Mouse (Mus musculus) right cerebral cortex, postnatal 4 days (tissue): ENCODE measurements around the gene Emilin3.
"Not testable (repeated sequence)": the region's sequence is repeated elsewhere in the genome, so short reads cannot be mapped to it uniquely, and the experiment has no call there.

ENCODE experiments used
- DNase-seq: peaks from one replicate; pipeline ENCODE4 v3.0.0-alpha.2; 2022

Gene Emilin3

DNA sequence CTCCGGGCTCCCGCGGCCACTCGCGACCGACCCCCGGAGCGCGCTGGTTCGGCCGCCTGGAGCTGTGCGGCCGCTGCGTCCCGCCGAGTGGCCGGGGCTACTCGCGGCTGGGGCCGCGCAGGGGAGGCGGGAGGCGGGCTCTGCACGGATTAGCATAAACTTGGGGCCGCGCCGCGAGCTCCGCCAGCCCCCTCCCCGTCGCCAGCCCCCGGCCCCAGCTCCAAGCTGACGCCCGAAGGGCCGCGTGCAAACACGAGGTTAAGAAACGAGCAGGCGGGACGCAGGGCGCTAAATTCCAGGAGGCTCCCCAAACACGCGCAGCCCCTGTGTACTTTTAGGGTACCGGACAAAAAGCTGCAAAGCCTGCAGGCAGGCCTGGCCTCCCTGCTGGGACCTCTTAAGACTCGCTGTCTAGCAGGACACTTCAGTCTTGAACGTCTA lies at the start of gene Emilin3:
Gene Emilin3, minus strand, starts transcription at position 98 of the 441 bp plus-strand sequence.
- no peak for DNase-seq

DNA sequence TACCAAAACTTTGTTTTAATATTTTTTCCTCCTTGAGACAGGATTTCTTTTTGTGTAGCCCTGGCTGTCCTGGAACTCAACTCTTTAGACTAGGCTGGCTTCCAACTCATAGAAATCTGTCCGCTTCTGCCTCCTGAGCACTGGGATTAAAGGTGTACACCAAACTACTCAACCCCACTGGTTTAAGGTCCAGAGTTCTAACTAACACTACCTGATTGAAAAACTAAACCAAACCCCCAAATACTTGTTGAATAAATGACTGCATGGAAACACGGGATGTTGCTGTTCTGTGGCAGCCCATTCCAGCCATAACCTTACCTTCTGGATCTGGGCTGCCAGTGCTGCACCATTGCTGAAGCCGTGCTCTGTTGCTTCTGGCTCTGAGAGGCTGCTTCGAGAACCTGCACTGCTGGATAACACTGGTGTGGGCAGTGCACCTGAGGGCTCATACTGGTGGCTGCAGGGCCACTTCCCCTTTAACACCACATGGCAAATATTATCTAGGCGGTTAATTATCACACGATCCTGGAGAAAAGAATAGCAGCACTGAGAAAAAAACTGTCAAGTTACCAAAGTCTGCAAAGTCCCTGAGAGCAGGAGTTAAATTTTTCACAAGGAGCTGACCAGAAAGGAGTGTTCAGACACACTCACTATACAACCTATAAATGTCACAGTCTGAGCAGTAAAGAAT lies 49.0 kb upstream of the Emilin3 start:
- no peak for DNase-seq

DNA sequence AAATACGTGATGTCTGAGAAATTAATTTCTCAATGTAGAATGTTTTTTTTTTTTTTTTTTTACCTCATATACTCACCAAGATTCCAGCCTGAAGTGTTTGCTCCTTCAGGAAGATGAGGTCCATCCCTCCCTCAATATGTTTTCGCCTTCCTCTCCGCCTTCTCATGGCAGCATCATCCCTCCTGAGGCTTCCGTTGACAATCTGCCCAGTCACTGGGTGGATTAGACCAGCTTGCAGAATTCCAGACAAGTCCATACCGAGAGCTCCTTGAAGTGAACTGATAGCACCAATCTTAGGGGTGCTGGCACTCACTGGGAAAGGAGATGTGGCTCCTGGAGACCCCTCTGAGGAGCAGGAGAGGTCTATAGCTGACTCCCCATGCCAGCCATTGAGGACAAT lies 47.8 kb upstream of the Emilin3 start:
- DNase-seq = no peak

DNA sequence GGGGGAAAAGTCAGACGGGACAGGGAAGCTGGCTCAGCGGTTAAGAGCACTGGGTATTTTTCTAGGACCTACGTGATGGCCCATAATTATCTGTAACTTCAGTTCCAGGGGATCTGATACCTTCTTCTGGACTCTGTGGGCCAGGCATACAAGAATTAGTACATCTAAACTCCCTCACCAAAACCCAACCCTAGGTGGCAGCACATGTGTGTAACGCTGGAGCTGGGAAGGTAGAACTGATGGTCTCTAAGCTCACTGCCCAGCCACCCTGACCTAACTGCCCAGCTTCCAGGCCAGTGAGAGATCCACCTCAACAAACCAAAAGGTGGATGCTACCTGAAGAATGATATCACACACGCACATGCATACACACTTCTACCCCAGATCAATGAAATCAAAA lies 46.6 kb upstream of the Emilin3 start:
- no peak for DNase-seq

DNA sequence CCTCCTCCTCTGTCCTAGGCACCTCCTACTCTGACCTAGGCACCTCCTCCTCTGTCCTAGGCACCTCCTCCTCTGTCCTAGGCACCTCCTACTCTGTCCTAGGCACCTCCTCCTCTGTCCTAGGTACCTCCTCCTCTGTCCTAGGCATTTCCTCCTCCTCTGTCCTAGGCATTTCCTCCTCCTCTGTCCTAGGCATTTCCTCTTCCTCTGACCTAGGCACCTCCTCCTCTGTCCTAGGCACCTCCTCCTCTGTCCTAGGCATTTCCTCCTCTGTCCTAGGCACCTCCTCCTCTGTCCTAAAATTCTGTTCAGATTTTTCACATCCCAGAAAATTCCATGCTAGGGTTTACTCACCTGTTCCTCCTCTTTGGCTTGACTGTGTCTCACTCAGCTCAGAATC lies 45.7 kb upstream of the Emilin3 start:
- not testable (repeated sequence) for DNase-seq

DNA sequence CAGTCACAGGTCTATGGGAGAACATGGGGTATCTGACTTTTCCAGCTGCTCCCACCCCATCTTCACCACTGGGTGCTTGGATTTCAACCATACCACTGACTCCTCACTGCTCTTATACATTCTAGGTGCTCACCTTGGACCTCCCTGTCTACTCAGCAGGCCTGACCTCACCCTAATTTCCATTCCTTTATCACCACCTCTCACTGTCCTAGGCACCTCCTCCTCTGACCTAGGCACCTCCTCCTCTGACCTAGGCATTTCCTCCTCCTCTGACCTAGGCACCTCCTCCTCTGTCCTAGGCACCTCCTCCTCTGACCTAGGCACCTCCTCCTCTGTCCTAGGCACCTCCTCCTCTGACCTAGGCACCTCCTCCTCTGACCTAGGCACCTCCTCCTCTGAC lies 45.2 kb upstream of the Emilin3 start:
- not testable (repeated sequence) for DNase-seq

DNA sequence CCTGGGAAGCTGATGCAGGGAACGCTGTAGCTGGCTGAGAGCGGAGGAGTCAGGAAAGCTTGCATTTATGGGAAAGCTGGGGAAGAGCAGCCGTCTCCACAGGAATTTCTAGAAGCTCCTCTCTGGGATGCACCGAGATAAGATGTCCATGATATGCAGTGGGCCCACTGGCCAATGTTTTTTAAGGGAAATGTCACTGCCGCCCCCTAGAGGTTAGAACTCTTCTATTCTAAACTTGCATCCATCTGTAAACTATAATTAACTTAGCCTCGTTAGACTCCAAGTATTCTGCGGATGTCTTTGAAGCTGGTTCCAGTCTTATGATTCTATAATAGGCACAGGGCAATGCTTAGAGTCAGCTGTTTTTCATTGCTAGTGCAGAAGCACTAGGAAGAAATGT lies 43.2 kb upstream of the Emilin3 start:
- DNase-seq = peak; percentile 34

DNA sequence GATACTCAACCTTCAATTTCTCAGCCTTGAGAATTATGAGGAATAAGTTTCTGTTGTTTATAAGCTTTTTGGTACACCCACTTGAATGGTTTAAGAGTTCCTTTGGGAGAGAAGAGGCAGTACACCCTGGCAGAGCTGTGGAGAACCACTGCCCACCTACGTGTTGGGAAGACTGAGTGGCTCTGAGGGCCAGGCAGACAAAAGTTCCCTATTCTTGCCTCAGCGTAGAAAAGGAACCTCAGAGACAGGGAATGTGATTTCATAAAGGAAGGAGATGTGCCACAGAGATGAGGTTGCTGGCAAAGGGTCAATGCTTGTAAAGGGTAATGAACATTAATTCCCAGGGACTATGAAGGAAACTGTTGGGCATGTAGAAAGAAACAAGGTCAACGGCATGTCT lies 42.4 kb upstream of the Emilin3 start:
- DNase-seq = no peak

DNA sequence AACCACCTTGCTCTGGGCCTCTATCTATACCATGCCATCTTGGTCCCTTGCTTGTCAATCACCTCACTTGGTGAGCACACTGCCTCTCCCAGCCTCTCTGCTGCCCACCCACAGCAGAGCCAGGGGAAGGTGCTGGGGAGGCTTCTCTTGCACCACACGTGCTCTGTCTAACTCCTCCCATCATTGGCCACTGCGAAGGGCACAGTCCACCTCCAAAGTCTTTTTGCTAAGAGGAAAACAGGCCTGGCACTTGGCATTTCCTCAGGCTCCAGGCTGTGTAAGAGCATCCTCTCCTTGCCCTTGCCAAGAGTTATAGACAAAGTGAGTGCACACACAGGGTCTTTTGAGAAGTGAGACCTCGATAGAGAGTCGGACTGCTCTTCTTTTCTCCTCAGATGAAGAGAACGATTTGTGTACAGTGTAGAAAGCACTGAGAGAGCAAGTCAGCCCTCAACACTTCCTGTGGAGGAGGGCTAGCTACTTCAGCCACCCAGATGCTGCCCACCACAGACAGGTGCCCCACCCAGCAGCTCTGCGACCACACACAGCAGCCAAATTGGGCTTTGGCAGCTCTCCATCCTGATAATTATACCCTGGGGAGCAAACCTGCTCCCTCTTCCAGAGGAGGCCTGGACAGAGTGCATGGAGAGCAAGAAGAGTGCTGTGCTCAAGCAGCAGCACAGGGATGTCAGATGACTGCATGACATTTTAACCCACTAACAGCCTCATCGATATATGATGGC lies 41.2 kb upstream of the Emilin3 start:
- no peak for DNase-seq

DNA sequence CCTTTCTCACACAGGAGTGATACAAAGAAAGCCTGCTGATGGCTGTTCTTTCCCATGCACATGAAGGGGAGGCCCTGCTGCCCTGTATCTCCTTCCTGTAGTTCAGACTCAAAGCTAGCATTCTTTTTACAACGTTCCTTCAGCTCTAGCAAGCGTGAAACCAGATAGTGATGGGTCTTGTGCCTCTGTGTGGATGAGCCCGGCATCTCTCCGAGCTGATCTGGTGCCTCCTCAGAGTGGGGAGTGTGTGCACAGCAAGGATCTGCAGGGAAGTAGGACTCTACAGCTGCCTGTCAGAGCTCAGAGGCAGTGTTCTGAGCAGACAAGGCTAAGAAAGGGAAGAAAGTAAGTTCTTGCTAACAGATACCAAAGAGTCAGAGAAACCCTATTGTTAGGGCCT lies 39.5 kb upstream of the Emilin3 start:
- no peak for DNase-seq

DNA sequence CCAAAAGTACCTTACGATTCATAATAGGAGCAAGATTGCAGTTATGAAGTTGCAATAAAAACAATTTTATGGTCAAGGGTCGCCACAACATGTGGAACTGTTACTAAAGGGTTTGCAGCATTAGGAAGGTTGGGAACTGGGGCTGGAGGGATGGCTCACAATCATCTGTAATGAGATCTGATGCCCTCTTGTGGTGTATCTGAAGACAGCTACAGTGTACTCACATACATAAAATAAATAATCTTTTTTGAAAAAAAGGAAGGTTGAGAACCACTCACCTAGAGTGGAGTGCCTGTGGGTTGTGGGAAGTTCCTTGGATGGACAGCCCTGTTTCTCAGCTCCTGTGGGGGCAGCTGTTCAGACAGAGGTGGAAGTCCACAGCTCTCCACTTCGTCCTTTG lies 30.3 kb upstream of the Emilin3 start:
- DNase-seq = no peak

DNA sequence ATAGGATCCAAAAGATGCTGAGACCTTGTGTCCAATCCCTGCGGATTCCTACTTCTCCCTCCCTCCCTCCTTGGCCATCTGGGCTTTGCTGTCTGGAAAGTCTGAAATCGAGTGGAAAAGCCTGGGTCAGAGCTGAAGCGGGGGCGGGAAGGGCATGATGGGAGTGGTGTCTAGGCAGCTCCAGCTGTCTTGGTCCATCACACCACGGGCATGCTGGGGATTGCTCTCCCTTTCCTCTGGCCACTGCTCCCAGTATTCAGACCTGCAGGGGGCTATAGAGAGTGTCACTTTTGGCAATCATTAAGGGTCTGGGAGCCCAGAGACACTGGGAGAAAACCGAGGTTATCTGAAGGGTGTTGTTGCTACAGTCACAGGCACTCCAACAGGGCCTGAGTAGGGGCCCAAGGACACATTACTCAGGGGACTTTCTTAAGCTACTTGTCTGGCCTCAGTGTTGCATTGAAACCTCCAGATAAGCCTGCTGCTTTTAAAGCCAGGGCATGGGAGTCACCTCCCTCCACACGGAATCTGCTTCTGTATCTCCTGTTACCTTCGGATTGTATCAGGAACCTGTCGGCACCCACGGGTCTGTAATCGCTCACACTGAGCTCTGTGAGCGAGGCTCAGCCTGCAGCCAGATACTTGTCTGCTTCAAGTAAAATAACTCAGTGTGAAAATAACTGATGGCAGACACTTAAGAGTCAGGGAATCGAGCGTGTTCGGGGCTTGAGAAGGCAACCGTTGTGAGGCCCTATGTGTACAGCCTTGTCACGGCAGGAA lies 29.0 kb upstream of the Emilin3 start:
- no peak for DNase-seq

DNA sequence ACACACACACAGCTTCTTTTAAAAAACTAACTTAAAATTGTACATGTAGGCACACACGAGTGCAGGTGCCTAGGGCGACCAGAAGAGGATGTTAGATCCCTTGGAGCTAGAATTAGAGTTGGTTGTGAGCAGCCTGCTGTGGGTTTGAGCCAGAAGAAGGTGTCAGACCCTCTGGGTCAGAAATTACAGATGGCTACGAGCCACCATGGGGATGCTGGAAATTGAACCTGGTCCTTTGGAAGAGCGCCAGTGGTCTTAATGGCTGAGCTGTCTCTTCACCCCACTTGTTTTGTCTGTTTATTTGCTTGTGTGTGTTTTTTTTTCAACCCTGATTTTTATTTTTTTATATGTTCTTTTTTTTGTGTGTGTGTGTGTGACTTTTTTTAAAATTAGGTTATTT lies 22.3 kb upstream of the Emilin3 start:
- DNase-seq = no peak

DNA sequence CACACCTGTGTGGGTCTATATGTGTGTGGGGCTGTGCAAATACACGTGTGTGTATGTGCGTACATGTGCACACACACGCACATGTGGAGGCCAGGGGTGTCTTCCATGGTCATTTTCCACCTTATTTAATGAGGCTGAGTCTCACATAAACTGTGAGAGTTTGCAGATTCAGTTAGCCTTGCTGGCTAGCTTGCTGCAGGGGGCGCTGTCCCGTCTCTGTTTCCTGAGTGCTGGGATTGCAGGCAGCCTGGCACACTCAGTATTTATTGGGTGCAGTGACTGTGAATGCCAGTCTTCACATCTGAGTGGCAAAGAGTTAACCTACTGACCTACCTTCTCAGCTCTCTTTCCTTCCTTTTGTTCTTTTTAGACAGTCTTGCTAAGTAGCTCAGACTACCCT lies 21.8 kb upstream of the Emilin3 start:
- no peak for DNase-seq

DNA sequence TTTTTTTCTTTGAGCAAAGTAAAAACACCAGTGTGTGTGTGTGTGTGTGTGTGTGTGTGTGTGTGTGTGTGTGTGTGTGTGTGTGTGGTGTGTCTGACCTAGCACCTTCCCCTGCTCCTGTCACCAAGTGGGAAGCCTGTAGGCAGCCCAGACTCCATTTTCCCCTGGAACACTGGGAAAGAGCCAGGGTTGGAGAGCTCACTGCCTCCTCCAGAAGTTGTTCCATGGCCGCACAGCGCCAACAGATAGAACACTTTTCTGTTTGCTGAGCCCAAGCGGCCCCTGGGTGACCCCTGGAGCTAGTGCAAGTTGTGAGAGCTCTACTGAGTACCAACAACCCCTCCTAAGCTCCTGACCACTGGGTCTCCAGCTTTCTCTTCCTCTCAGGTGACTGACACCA lies 20.9 kb upstream of the Emilin3 start:
- DNase-seq = no peak

DNA sequence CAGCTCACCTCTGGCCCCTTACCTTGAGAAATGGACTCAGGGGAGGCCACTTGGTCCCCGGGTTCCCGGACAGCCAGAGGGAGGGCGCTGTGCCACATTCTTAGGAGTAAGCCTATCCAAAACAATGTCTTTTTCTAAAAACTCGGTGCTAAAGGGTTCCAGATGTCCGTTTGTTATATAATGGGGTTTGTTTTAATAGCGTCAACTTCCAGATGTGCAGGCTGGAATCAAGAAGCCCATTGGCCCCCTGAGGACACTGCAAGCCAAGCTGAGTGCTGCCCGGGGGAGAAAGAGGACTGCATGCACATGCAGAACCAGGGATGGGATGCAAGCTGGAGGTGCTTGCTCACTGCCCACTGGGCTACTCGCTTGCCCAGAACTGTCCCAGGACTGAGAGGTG lies 20.2 kb upstream of the Emilin3 start:
- no peak for DNase-seq

DNA sequence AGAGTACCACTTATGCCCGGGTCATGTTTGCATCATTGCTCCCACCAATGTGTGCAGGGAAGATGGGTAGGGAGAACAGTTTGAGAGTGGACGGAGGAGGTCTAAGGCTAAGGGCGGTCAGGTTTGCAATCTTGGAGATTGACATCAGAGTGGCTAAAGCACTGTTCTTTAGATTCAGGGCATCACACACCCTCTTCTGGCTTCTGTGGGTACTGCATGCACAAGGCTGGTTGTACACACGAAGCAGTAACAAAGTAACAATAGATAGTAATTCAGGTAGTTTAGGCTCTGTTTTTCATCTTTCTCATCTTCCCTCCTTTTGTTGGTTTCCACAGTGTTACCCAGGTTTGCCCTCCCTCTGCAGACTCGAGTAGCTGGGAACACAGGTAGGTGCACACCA lies 19.2 kb upstream of the Emilin3 start:
- DNase-seq = no peak

DNA sequence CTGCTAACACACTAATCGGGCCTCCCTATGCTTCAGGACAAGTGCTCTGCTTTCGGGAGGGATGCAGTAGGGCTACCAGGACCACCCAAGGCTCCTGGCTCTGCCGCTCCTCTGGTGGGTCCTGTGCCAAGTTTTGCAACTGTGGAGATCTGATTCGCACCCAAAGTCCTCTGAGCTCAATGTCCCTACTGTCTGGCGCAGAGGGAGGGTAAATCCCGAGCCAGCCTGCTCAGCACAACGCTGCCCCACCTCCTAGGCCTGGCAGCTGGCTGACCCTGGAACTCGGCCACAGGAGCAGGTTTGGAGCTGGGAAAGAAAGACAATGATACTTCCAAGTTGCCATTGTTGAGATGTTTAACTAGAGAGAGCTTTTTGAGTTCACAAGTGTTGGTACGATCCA lies 13.1 kb upstream of the Emilin3 start:
- DNase-seq = peak; percentile 29

DNA sequence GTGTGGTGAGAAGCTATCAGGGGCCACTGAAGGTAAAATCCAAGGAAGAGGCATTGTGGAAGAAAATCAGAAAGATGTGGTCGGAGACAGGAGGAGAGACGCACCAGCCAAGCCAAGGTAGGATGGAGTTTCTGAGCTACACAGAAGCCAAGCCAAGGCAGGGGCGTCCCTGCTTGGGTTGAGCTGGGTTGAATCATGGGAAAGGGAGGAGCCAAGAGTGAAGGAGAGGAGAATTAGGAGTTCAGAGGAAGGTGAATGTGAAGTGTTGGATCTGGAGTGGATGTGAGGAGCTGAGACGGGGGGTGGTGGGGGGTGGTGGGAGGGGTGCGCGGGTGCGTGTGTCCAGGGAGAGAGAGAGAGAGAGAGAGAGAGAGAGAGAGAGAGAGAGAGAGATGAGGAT lies 9.2 kb upstream of the Emilin3 start:
- DNase-seq = no peak

DNA sequence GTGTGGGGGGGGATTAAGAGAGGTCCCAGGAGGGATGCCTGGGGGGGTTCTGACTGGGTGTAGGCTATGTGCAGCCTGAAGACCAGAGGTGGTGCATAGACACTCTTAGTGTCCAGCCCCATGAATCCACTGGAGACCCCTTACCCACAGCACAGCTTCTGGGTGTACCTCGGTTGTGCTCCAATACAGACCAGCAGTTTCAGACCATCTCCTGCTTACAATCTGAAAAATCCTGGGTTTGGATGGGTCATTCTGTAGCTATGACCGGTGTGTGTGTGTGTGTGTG lies 6.7 kb upstream of the Emilin3 start:
- DNase-seq = no peak

DNA sequence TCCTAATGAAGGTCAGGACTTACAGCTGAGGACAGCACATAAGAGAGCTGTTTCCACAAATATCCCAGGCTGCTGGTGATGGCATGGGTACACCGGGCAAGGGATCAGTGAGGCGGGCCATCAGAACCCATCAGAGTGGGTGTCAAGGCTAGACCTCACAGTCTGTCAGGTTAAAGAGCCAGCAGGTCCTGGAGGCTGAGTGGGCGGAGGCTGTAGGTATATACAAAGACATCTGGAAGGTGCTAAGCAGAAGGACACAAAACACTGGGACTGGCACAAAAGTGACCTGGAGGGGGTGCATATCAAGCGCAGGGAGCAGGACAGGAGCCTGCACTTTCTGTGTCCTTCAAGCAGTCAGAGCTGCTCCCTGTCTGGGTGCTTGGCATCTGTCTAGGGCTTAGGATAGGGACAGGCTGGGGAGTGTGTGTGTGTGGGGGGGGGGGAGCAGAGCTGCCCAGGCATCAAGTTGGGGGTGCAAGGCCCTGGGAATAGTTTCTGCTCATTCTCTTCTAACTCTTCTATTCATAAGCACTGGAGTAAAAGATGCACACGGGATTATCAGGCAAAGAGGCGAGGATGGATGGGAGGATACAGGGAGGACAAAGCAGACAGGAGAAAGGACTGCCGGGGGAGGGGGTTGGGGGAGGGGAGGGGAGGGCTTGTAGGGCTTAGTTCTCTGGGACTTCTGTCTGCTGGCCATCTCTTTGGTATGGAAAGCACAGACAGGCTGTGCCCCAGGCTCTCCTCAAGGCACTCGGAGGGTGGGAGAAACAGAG lies 6.2 kb upstream of the Emilin3 start:
- DNase-seq = no peak

DNA sequence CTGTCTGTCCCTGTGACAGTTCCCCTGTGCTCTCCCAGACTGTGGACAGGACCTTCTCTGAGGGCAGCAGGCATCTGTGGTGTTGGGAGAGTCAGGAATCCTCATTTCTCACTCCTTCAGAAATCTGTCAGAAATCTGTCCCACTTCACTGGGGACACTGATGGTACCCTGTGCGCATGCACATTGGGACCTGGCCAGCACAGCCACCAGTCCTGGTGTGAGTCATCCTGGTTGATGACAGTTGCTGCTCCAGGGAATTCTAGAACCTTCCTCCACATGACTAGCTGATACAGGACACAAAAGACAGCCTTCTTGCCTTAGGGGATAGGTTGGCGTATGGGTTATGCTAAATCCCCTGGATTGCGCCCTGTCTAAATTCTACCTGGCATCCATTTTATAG lies 5.2 kb upstream of the Emilin3 start:
- no peak for DNase-seq

DNA sequence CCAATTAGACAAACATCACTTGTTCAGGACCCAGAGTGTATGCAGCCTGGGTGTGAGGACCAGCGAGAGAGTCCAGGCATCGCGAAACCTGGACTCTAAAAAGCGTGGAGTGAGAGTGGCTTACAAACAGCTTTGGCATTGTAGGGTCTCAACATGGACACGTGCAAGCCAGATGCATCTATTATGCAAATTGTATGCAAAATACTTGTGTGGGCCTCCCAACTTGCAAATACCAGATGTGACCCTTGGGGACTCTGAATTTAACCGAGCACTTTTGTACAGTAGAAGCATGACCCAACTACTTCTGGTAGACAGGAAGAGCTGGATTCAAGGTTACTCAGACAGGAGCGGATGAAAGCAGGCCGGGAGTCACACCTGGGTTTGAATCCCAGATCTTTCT lies 4.6 kb upstream of the Emilin3 start:
- no peak for DNase-seq
